Mouse (Mus musculus): ENCODE measurements around the gene Cox6b2. TPM values are rescaled to one million over a fixed set of nuclear protein-coding genes. Genes with fewer than 3 reads are reported as not detected.

Gene Cox6b2
- polyA plus RNA-seq, 1 experiment from 2014 or later = 159 TPM

Other genes with a start within 250 kb of the Cox6b2 start
- gene Tnnt1, start 236.7 kb downstream of the Cox6b2 start, polyA plus RNA-seq (2016; fragmentation: Nextera tagmentation; extraction: Ambion mirVana) = 13.7 and 17.9 TPM in 2 replicates
- 1.7 and 1.8 TPM in 2 replicates for gene Tnni3, start 228.9 kb downstream of the Cox6b2 start, polyA plus RNA-seq (2016; fragmentation: Nextera tagmentation; extraction: Ambion mirVana)
- gene Dnaaf3, start 220.6 kb downstream of the Cox6b2 start, polyA plus RNA-seq (2016; fragmentation: Nextera tagmentation; extraction: Ambion mirVana) = 0.24 and 0.26 TPM in 2 replicates
- 0.84 and 1.3 TPM in 2 replicates for gene Syt5, start 205.6 kb downstream of the Cox6b2 start, polyA plus RNA-seq (2016; fragmentation: Nextera tagmentation; extraction: Ambion mirVana)
- gene Ptprh, start 149.1 kb downstream of the Cox6b2 start, polyA plus RNA-seq (2016; fragmentation: Nextera tagmentation; extraction: Ambion mirVana) = not detected in 2 replicates
- 25.7 and 26.1 TPM in 2 replicates for gene Tmem86b, start 121.7 kb downstream of the Cox6b2 start, polyA plus RNA-seq (2016; fragmentation: Nextera tagmentation; extraction: Ambion mirVana)
- gene Ppp6r1, start 94.1 kb downstream of the Cox6b2 start, polyA plus RNA-seq (2016; fragmentation: Nextera tagmentation; extraction: Ambion mirVana) = 12.0 and 12.7 TPM in 2 replicates
- gene Hspbp1, start 68.0 kb downstream of the Cox6b2 start, polyA plus RNA-seq (2016; fragmentation: Nextera tagmentation; extraction: Ambion mirVana) = 90.8 and 95.6 TPM in 2 replicates
- 0.19 and 0.29 TPM in 2 replicates for gene Brsk1, start 62.5 kb downstream of the Cox6b2 start, polyA plus RNA-seq (2016; fragmentation: Nextera tagmentation; extraction: Ambion mirVana)
- gene Tmem150b, start 27.8 kb downstream of the Cox6b2 start, polyA plus RNA-seq (2016; fragmentation: Nextera tagmentation; extraction: Ambion mirVana) = 0.08 and 0.12 TPM in 2 replicates
- gene Kmt5c, start 13.0 kb downstream of the Cox6b2 start, polyA plus RNA-seq (2016; fragmentation: Nextera tagmentation; extraction: Ambion mirVana) = 79.0 and 79.5 TPM in 2 replicates
- not detected in 2 replicates for gene Fam71e2, start 18.2 kb upstream of the Cox6b2 start, polyA plus RNA-seq (2016; fragmentation: Nextera tagmentation; extraction: Ambion mirVana)
- 0.06 TPM in 1 of 2 replicates, not detected in the other for gene Il11, start 29.8 kb upstream of the Cox6b2 start, polyA plus RNA-seq (2016; fragmentation: Nextera tagmentation; extraction: Ambion mirVana)
- 0.46 TPM in 1 of 2 replicates, not detected in the other for gene Tmem190, start 29.8 kb upstream of the Cox6b2 start, polyA plus RNA-seq (2016; fragmentation: Nextera tagmentation; extraction: Ambion mirVana)
- gene Tmem238, start 36.6 kb upstream of the Cox6b2 start, polyA plus RNA-seq (2016; fragmentation: Nextera tagmentation; extraction: Ambion mirVana) = 18.9 and 19.2 TPM in 2 replicates
- 397 and 413 TPM in 2 replicates for gene Rpl28, start 39.8 kb upstream of the Cox6b2 start, polyA plus RNA-seq (2016; fragmentation: Nextera tagmentation; extraction: Ambion mirVana)
- gene Ube2s, start 59.5 kb upstream of the Cox6b2 start, polyA plus RNA-seq (2016; fragmentation: Nextera tagmentation; extraction: Ambion mirVana) = 353 and 370 TPM in 2 replicates
- not detected in 2 replicates for gene Shisa7, start 91.6 kb upstream of the Cox6b2 start, polyA plus RNA-seq (2016; fragmentation: Nextera tagmentation; extraction: Ambion mirVana)
- 3.5 and 3.9 TPM in 2 replicates for gene Isoc2b, start 117.2 kb upstream of the Cox6b2 start, polyA plus RNA-seq (2016; fragmentation: Nextera tagmentation; extraction: Ambion mirVana)
- 0.62 and 0.95 TPM in 2 replicates for gene Isoc2a, start 124.1 kb upstream of the Cox6b2 start, polyA plus RNA-seq (2016; fragmentation: Nextera tagmentation; extraction: Ambion mirVana)
- gene Gm36210, start 153.4 kb upstream of the Cox6b2 start, polyA plus RNA-seq (2016; fragmentation: Nextera tagmentation; extraction: Ambion mirVana) = 0.10 TPM in 1 of 2 replicates, not detected in the other
- gene Zfp628, start 162.1 kb upstream of the Cox6b2 start, polyA plus RNA-seq (2016; fragmentation: Nextera tagmentation; extraction: Ambion mirVana) = 2.4 and 2.7 TPM in 2 replicates
- gene Nat14, start 168.9 kb upstream of the Cox6b2 start, polyA plus RNA-seq (2016; fragmentation: Nextera tagmentation; extraction: Ambion mirVana) = 0.54 and 0.67 TPM in 2 replicates
- gene Ssc5d, start 172.7 kb upstream of the Cox6b2 start, polyA plus RNA-seq (2016; fragmentation: Nextera tagmentation; extraction: Ambion mirVana) = 0.13 and 0.19 TPM in 2 replicates
- gene Sbk2, start 211.3 kb upstream of the Cox6b2 start, polyA plus RNA-seq (2016; fragmentation: Nextera tagmentation; extraction: Ambion mirVana) = not detected in 2 replicates
- gene Sbk3, start 218.1 kb upstream of the Cox6b2 start, polyA plus RNA-seq (2016; fragmentation: Nextera tagmentation; extraction: Ambion mirVana) = not detected in 2 replicates
- gene Zfp579, start 243.1 kb upstream of the Cox6b2 start, polyA plus RNA-seq (2016; fragmentation: Nextera tagmentation; extraction: Ambion mirVana) = 6.4 and 6.9 TPM in 2 replicates

All from liver, embryonic 12.5 days (tissue).